10 mouse cellular contexts compared by ENCODE assay signal in the genomic region with DNA sequence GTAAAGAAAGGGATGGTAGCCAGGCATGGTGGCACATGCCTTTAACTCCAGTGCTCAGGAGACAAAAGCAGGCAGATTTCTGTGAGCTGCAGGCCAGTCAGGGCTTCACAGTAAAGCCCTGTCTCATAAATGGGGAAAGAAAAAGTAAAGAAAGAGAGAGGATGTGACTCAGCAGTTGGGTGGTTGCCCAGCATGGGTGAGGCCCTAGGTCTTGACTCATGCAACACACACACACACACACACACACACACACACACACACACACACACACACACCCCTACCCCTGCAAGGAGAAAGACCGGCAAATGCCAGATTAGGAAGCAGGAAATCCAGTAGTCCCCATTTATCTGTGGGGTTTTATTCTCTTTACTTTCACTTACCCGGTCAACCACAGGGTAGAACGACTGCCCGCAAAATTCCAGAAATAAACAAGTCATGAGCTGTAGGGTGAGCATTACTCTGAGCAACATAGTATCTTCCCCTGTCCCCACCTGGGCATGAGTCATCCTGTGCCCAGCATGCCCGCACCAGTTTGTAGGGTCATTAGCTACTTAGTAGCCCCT.
DNase-seq lines count a peak whose midpoint lies in the region; ATAC-seq and TF ChIP-seq lines count a peak whose summit lies in the region.
"Had no signal": no experiment of that assay in that cellular context is flagged by ENCODE, and none has a peak within 500 bp of the region (broad histone marks: within the 10 kb centered on the region; RNA-seq: fewer than 3 reads in every experiment).

No protein-coding gene starts in this region.

- no peak for TF ChIP-seq CTCF in cerebellum, adult 2 months (IDR thresholded peaks at IDR 0.05; ENCODE audit: borderline replicate concordance, insufficient read depth, low read depth, low read length)
- TF ChIP-seq CTCF in kidney, adult 2 months (conservative IDR thresholded peaks at IDR 0.05; ENCODE audit: insufficient read depth, insufficient read length, low read depth, low read length), result no peak

- H3K36me3 ChIP-seq in kidney, adult 2 months (ENCODE audit: control insufficient read depth, insufficient read depth, low read length), result no peaks in the 10 kb centered on the region
- H3K36me3 ChIP-seq in hindbrain, embryonic 14.5 days (replicated peaks; ENCODE audit: control insufficient read depth, insufficient read depth), result no peaks in the 10 kb centered on the region
- H3K36me3 ChIP-seq: neural tube, embryonic 13.5 days had no signal

- no peak overlapping the region for H3K9ac ChIP-seq in hindbrain, embryonic 14.5 days
- H3K9ac ChIP-seq: neural tube, embryonic 13.5 days had no signal

- H3K4me3 ChIP-seq in cerebellum, adult 2 months (replicated peaks; ENCODE audit: insufficient read depth, low read depth, low read length), result no peak overlapping the region
- no peak overlapping the region for H3K4me3 ChIP-seq in kidney, adult 2 months (ENCODE audit: insufficient read depth, low read depth, low read length)
- no peak overlapping the region for H3K4me3 ChIP-seq in hindbrain, embryonic 14.5 days (replicated peaks; ENCODE audit: low read length)
- H3K4me3 ChIP-seq: erythroblast, embryonic 14.5 days; neural tube, embryonic 13.5 days had no signal

- TF ChIP-seq POLR2A in cerebellum, adult 2 months (IDR thresholded peaks at IDR 0.05; ENCODE audit: borderline replicate concordance, insufficient read depth, low read length), result no peak
- no peak for TF ChIP-seq POLR2A in kidney, adult 2 months (IDR thresholded peaks at IDR 0.05; ENCODE audit: low read depth, low read length)

- H3K9me3 ChIP-seq in hindbrain, embryonic 14.5 days (ENCODE audit: control insufficient read depth, low read length), result no peaks in the 10 kb centered on the region
- H3K9me3 ChIP-seq: neural tube, embryonic 13.5 days had no signal

- no peaks in the 10 kb centered on the region for H3K27me3 ChIP-seq in cerebellum, adult 2 months (ENCODE audit: control insufficient read depth, insufficient read depth, low read length)
- no peaks in the 10 kb centered on the region for H3K27me3 ChIP-seq in kidney, adult 2 months (replicated peaks; ENCODE audit: control insufficient read depth, insufficient read depth, low read length)
- H3K27me3 ChIP-seq in hindbrain, embryonic 14.5 days (ENCODE audit: control insufficient read depth, insufficient read depth, low read length), result no peaks in the 10 kb centered on the region
- H3K27me3 ChIP-seq: neural tube, embryonic 13.5 days had no signal

- no peak overlapping the region for H3K27ac ChIP-seq in cerebellum, adult 2 months (ENCODE audit: insufficient read depth, low read length)
- H3K27ac ChIP-seq in kidney, adult 2 months (ENCODE audit: insufficient read depth, low read depth, low read length), result peak overlapping the region; percentile 89
- no peak overlapping the region for H3K27ac ChIP-seq in hindbrain, embryonic 14.5 days
- H3K27ac ChIP-seq: neural tube, embryonic 13.5 days had no signal

- peak; percentile 40 for ATAC-seq in activated CD4-positive, CD25-positive, alpha-beta regulatory T cell, adult 4 months
- ATAC-seq in hindbrain, embryonic 14.5 days (ENCODE audit: low FRiP score), result no peak

- no peak overlapping the region for H3K4me2 ChIP-seq in hindbrain, embryonic 14.5 days (replicated peaks)
- H3K4me2 ChIP-seq: neural tube, embryonic 13.5 days had no signal

- intact Hi-C loops in gastrocnemius, postnatal 36 days (cut with DNase I), result no loop called here

- 79% methylated on average over 5 of the region's 5 CpGs for WGBS in cerebellum, adult 2 months
- 58% methylated on average over 5 of the region's 5 CpGs for WGBS in kidney, adult 2 months
- WGBS in hindbrain, embryonic 14.5 days, result 94% methylated on average over 5 of the region's 5 CpGs

- H3K4me1 ChIP-seq in cerebellum, adult 2 months (ENCODE audit: control insufficient read depth, insufficient read depth, low read length), result no peaks in the 10 kb centered on the region
- H3K4me1 ChIP-seq in kidney, adult 2 months (ENCODE audit: control insufficient read depth, insufficient read depth, low read length), result no peaks in the 10 kb centered on the region
- no peaks in the 10 kb centered on the region for H3K4me1 ChIP-seq in hindbrain, embryonic 14.5 days (replicated peaks; ENCODE audit: control insufficient read depth, insufficient read depth, low read length)
- H3K4me1 ChIP-seq: neural tube, embryonic 13.5 days had no signal

- DNase-seq in cerebellum, adult 2 months, result peak; percentile 42 to 53
- no peak for DNase-seq in cerebellum, postnatal 36 days
- DNase-seq in gastrocnemius, postnatal 36 days, result peak; percentile 73 to 82
- DNase-seq in kidney, adult 2 months, result peak; percentile 80
- peak; percentile 72 for DNase-seq in lung, postnatal 14 days
- DNase-seq in urinary bladder, adult 18-20 months (ENCODE audit: low spot score in 2 of 2), result peak; percentile 90 to 93
- no peak for DNase-seq in hindbrain, embryonic 14.5 days (ENCODE audit: low spot score)

Comparison
In these comparisons a context has a peak if more than half of its experiments do, and no peak if none do; other contexts are left out.
1. DNase-seq: peak in cerebellum, adult 2 months (2 of 2), gastrocnemius, postnatal 36 days (2 of 2), kidney, adult 2 months (single experiment), lung, postnatal 14 days (single experiment) and urinary bladder, adult 18-20 months (2 of 2); none in cerebellum, postnatal 36 days (0 of 2) and hindbrain, embryonic 14.5 days (single experiment).